ENCODE assay signal across 9 mouse cellular contexts in the genomic region with DNA sequence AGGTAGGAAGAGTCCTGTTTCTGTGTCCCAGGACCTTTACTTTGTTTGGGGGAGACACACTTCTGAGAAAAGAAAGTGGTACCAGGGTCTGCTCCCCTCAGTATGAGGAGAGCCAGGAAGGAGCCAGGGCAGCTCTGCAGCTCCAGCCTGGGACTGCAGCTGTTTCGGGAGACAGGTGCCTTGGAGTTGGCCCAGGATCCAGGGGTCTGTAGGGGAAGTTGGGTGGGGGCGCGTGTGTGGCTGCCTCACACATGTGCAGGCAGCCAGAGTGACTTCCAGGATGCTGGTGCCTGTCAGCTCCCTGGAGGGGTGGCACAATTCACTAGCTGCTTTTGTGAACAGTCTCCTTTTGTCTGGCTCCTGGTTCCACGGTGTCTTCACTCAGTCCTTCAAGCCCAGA. TPM values are rescaled to one million over a fixed set of nuclear protein-coding genes. Genes with fewer than 3 reads are reported as not detected.
DNase-seq lines count a peak whose midpoint lies in the region; ATAC-seq and TF ChIP-seq lines count a peak whose summit lies in the region.
"Had no signal": no experiment of that assay in that cellular context is flagged by ENCODE, and none has a peak within 500 bp of the region (broad histone marks: within the 10 kb centered on the region; RNA-seq: fewer than 3 reads in every experiment).

No protein-coding gene starts in this region.

- H3K9ac ChIP-seq in limb, embryonic 14.5 days (ENCODE audit: low read depth, low read length, severe bottlenecking) = no peak overlapping the region; the same call in 1 of the 2 replicates
- peak overlapping the region; percentile 73; the same call in 1 of the 2 replicates for H3K9ac ChIP-seq in stomach, embryonic 16.5 days (ENCODE audit: low read length)

- H3K4me3 ChIP-seq in megakaryocyte, embryonic 14.5 days (replicated peaks) = peak overlapping the region; percentile 92
- peak overlapping the region; percentile 56 for H3K4me3 ChIP-seq in limb, embryonic 14.5 days (replicated peaks; ENCODE audit: low read length)
- peak overlapping the region; percentile 60 for H3K4me3 ChIP-seq in stomach, embryonic 16.5 days (replicated peaks; ENCODE audit: low read length)

- ATAC-seq in megakaryocyte, adult 5-6 weeks (ENCODE audit: poor library complexity, severe bottlenecking) = no peak
- ATAC-seq in limb, embryonic 14.5 days (ENCODE audit: low FRiP score, low read depth) = peak; percentile 48; the same call in 1 of the 2 replicates
- no peak for ATAC-seq in stomach, embryonic 16.5 days (ENCODE audit: insufficient read depth, low FRiP score)

- H3K4me2 ChIP-seq in limb, embryonic 14.5 days (replicated peaks; ENCODE audit: low read depth, low read length, severe bottlenecking) = peak overlapping the region; percentile 96
- H3K4me2 ChIP-seq in stomach, embryonic 16.5 days (ENCODE audit: low read depth, low read length) = peak overlapping the region; percentile 97

- no peak overlapping the region for H3K27ac ChIP-seq in limb, embryonic 14.5 days (replicated peaks; ENCODE audit: low read depth, low read length)
- H3K27ac ChIP-seq in stomach, embryonic 16.5 days (ENCODE audit: low read length) = no peak overlapping the region

- H3K9me3 ChIP-seq in megakaryocyte, embryonic 14.5 days = 0 out of 2 replicates have a peak, but pooled peaks cover 3% of the 10 kb centered on the region
- no peaks in the 10 kb centered on the region for H3K9me3 ChIP-seq in limb, embryonic 14.5 days (ENCODE audit: control insufficient read depth, low read length)
- no peaks in the 10 kb centered on the region for H3K9me3 ChIP-seq in stomach, embryonic 16.5 days (replicated peaks; ENCODE audit: control insufficient read depth, low read length)

- no peaks in the 10 kb centered on the region for H3K36me3 ChIP-seq in megakaryocyte, embryonic 14.5 days (replicated peaks; ENCODE audit: low read length)
- H3K36me3 ChIP-seq in limb, embryonic 14.5 days (ENCODE audit: control insufficient read depth, insufficient read depth, low read length) = no peaks in the 10 kb centered on the region
- no peaks in the 10 kb centered on the region for H3K36me3 ChIP-seq in stomach, embryonic 16.5 days (ENCODE audit: control insufficient read depth, insufficient read depth, low read length)

- TF ChIP-seq POLR2A in limb, embryonic 14.5 days (IDR thresholded peaks at IDR 0.05; ENCODE audit: borderline replicate concordance, extremely low read depth, insufficient read depth, insufficient read length) = no peak

- H3K27me3 ChIP-seq in megakaryocyte, embryonic 14.5 days (replicated peaks) = peaks cover 92% of the 10 kb centered on the region
- peaks cover 19% of the 10 kb centered on the region for H3K27me3 ChIP-seq in limb, embryonic 14.5 days (ENCODE audit: control insufficient read depth, insufficient read depth, low read length)
- peaks cover 32% of the 10 kb centered on the region for H3K27me3 ChIP-seq in stomach, embryonic 16.5 days (ENCODE audit: control insufficient read depth, insufficient read depth, low read length)

- DNase-seq in cerebellum, postnatal 10 days = peak; percentile 48 to 53
- DNase-seq in cerebellum, adult 11-12 months = no peak
- DNase-seq in limb, embryonic 14.5 days (ENCODE audit: low spot score) = peak; percentile 30
- no peak for DNase-seq in ovary, postnatal 14 days (ENCODE audit: low spot score)
- DNase-seq in right cerebral cortex, postnatal 36 days (ENCODE audit: low spot score in 2 of 2) = no peak
- DNase-seq: adrenal gland, postnatal 10 days had no signal

- H3K4me1 ChIP-seq in megakaryocyte, embryonic 14.5 days = peaks cover 63% of the 10 kb centered on the region
- H3K4me1 ChIP-seq in limb, embryonic 14.5 days (ENCODE audit: control insufficient read depth, insufficient read depth, low read length) = 0 out of 2 replicates have a peak, but pooled peaks cover 3% of the 10 kb centered on the region
- peaks cover 8% of the 10 kb centered on the region for H3K4me1 ChIP-seq in stomach, embryonic 16.5 days (ENCODE audit: control insufficient read depth, insufficient read depth, low read length)

- WGBS in limb, embryonic 14.5 days = 29% methylated on average over 2 of the region's 4 CpGs
- whole genome bisulfite sequencing in stomach, embryonic 16.5 days = 24% methylated on average over 4 of the region's 4 CpGs

RNA-seq across cellular contexts. Expression of gene Dok7, which starts 1.0 kb away (rescaled TPM):
- polyA plus RNA-seq in megakaryocyte, embryonic 14.5 days (2012; ENCODE audit: insufficient read depth, low replicate concordance) = 1.1 and 4.5 TPM in 2 replicates
- total RNA-seq in megakaryocyte, adult 5-6 weeks (2015) = not detected in 2 replicates
- total RNA-seq in megakaryocyte, adult 5-6 weeks (2017) = not detected in 2 replicates
- 11.0 and 13.0 TPM in 2 replicates for polyA plus RNA-seq in limb, embryonic 14.5 days (2012; rRNA removed)
- polyA plus RNA-seq in limb, embryonic 14.5 days (2014; fragmentation: Nextera tagmentation; extraction: Ambion mirVana) = 4.7 and 5.0 TPM in 2 replicates
- 1.9 and 2.0 TPM in 2 replicates for polyA plus RNA-seq in stomach, embryonic 16.5 days (2015; fragmentation: Nextera tagmentation; extraction: Ambion mirVana)

RNA-seq across cellular contexts. Expression of gene Hgfac, which starts 16.3 kb away (rescaled TPM):
- polyA plus RNA-seq in megakaryocyte, embryonic 14.5 days (2012; ENCODE audit: insufficient read depth, low replicate concordance) = 11.0 and 19.7 TPM in 2 replicates
- total RNA-seq in megakaryocyte, adult 5-6 weeks (2015) = not detected in 2 replicates
- 0.44 TPM in 1 of 2 replicates, not detected in the other for total RNA-seq in megakaryocyte, adult 5-6 weeks (2017)
- polyA plus RNA-seq in limb, embryonic 14.5 days (2012; rRNA removed) = 2.8 and 4.0 TPM in 2 replicates
- 0.28 and 0.43 TPM in 2 replicates for polyA plus RNA-seq in limb, embryonic 14.5 days (2014; fragmentation: Nextera tagmentation; extraction: Ambion mirVana)
- polyA plus RNA-seq in stomach, embryonic 16.5 days (2015; fragmentation: Nextera tagmentation; extraction: Ambion mirVana) = 7.7 and 8.2 TPM in 2 replicates

RNA-seq across cellular contexts. Expression of gene Lrpap1, which starts 48.0 kb away (rescaled TPM):
- polyA plus RNA-seq in megakaryocyte, embryonic 14.5 days (2012; ENCODE audit: insufficient read depth, low replicate concordance) = 7.7 and 48.7 TPM in 2 replicates
- total RNA-seq in megakaryocyte, adult 5-6 weeks (2015) = 50.6 and 60.4 TPM in 2 replicates
- total RNA-seq in megakaryocyte, adult 5-6 weeks (2017) = 85.1 and 110 TPM in 2 replicates
- 43.5 and 59.5 TPM in 2 replicates for polyA plus RNA-seq in limb, embryonic 14.5 days (2012; rRNA removed)
- 137 and 153 TPM in 2 replicates for polyA plus RNA-seq in limb, embryonic 14.5 days (2014; fragmentation: Nextera tagmentation; extraction: Ambion mirVana)
- 156 and 192 TPM in 2 replicates for polyA plus RNA-seq in stomach, embryonic 16.5 days (2015; fragmentation: Nextera tagmentation; extraction: Ambion mirVana)

Comparison
In these comparisons a context has a peak if more than half of its experiments do, and no peak if none do; other contexts are left out.
1. DNase-seq: peak in cerebellum, postnatal 10 days (2 of 2) and limb, embryonic 14.5 days (single experiment); none in cerebellum, adult 11-12 months (single experiment), ovary, postnatal 14 days (single experiment) and right cerebral cortex, postnatal 36 days (0 of 2).
2. Peak in every context shown above with its lines, with median percentiles within 50 percentile points of each other: H3K4me3 ChIP-seq.